Mouse (Mus musculus) lung, adult 2 months (tissue): ENCODE measurements around the gene Usp6nl.

Experiments
- CTCF ChIP-seq: fragments of 200-500 bp; IDR thresholded peaks from 2 replicates; pipeline ENCODE4 v1.5.1; 2011; ENCODE audit warnings: mild to moderate bottlenecking, low read length, control low read depth; ENCODE audit not compliant: insufficient read depth
- POLR2A ChIP-seq: fragments of 200-500 bp; IDR thresholded peaks from 2 replicates; pipeline ENCODE4 v1.6.1; 2011; ENCODE audit warnings: low read depth, mild to moderate bottlenecking, control low read depth, low read length, borderline replicate concordance; ENCODE audit errors: extremely low read depth

GRCm38 (mm10) chr2:6306861-6307260, 15.6 kb upstream of the Usp6nl start:
- no peak for TF ChIP-seq CTCF
- TF ChIP-seq POLR2A, result no peak
